Mouse (Mus musculus) CD4-positive, CD25-positive, alpha-beta regulatory T cell, adult 9 weeks (primary cell): ENCODE measurements around the gene Clec2l. TPM values are rescaled to one million over a fixed set of nuclear protein-coding genes. Genes with fewer than 3 reads are reported as not detected.

Source experiments
- polyA plus RNA-seq: library from polyadenylated mRNA; unstranded; fragments of 100-300 nt; shearing (Covaris generic); gene quantifications from one replicate; pipeline ENCODE4 v1.2.1, GENCODE M21; 2017

Clec2l gene
- not detected for polyA plus RNA-seq

GRCm38 (mm10) chr6:38662714-38663615 lies at the start of gene Clec2l:
Clec2l (plus strand) TSS chr6:38663069.

GRCm38 (mm10) chr6:38636852-38637618 lies 25.8 kb upstream of the Clec2l start, which contains the start of gene Klrg2:
Klrg2 (minus strand) TSS chr6:38637242.

Other genes starting within 250 kb of the Clec2l start
- gene Ubn2, start 229.1 kb upstream of the Clec2l start, polyA plus RNA-seq: 12.2 TPM
- 65.6 TPM for gene Fmc1, start 129.6 kb upstream of the Clec2l start, polyA plus RNA-seq
- 38.3 TPM for gene Luc7l2, start 111.7 kb upstream of the Clec2l start, polyA plus RNA-seq
- gene Klrg2, start 25.8 kb upstream of the Clec2l start, polyA plus RNA-seq: 0.10 TPM
- gene Tbxas1, start 212.3 kb downstream of the Clec2l start, polyA plus RNA-seq: 0.07 TPM
- 12.8 TPM for gene Hipk2, start 213.1 kb downstream of the Clec2l start, polyA plus RNA-seq